Mouse (Mus musculus) ES-E14 (cell line): ENCODE results near the gene H2-DMb2.
A peak's percentile ranks its signal among the peaks of the same experiment; 100 is the strongest.

ENCODE experiments used
- CHD2 ChIP-seq: IDR thresholded peaks from 2 replicates; pipeline ENCODE4 v1.6.1; 2014; ENCODE audit warnings: mild to moderate bottlenecking, low read depth, low read length, inconsistent platforms
- HCFC1 ChIP-seq: IDR thresholded peaks from 2 replicates; pipeline ENCODE4 v1.6.1; 2012; ENCODE audit warnings: low read length, inconsistent platforms, borderline replicate concordance; ENCODE audit not compliant: insufficient read depth
- MAFK ChIP-seq: IDR thresholded peaks from 2 replicates; pipeline ENCODE4 v1.6.1; 2014; ENCODE audit warnings: mild to moderate bottlenecking, low read depth, low read length, inconsistent platforms; ENCODE audit not compliant: insufficient read depth
- ZC3H11A ChIP-seq: IDR thresholded peaks from 2 replicates; pipeline ENCODE4 v1.6.1; 2012; ENCODE audit warnings: low read depth, mild to moderate bottlenecking, inconsistent platforms, low read length, borderline replicate concordance
- ZNF384 ChIP-seq: IDR thresholded peaks from 2 replicates; pipeline ENCODE4 v1.6.1; 2012; ENCODE audit warnings: low read depth, low read length, inconsistent platforms

- no peak for TF ChIP-seq MAFK
- peak; percentile 4; the same call in 1 of the 2 replicates for TF ChIP-seq CHD2
- TF ChIP-seq ZC3H11A, result no peak
- peak; percentile 49; the same call in 1 of the 2 replicates for TF ChIP-seq HCFC1
- TF ChIP-seq ZNF384, result no peak
Observed at GRCm38 (mm10) chr17:34119249-34120179, 23.6 kb upstream of the H2-DMb2 start, which contains the start of gene H2-DMa.
